Comparison of ENCODE assay signal across 8 mouse cellular contexts in genomic region chr17:79919566-79920350, GRCm38 (mm10). TPM values are rescaled to one million over a fixed set of nuclear protein-coding genes. Genes with fewer than 3 reads are reported as not detected.
DNase-seq lines count a peak whose midpoint lies in the region; ATAC-seq and TF ChIP-seq lines count a peak whose summit lies in the region.

No protein-coding gene starts in this region.

- TF ChIP-seq EP300 in stomach, postnatal 0 days (optimal IDR thresholded peaks at IDR 0.05), result no peak

- no peak overlapping the region for H3K9ac ChIP-seq in stomach, postnatal 0 days (ENCODE audit: low read length)

- no peaks in the 10 kb centered on the region for H3K27me3 ChIP-seq in stomach, postnatal 0 days (ENCODE audit: control insufficient read depth, insufficient read depth, low read length)

- H3K4me3 ChIP-seq in layer of hippocampus, adult 2 months, result no peak overlapping the region
- no peak overlapping the region for H3K4me3 ChIP-seq in stomach, postnatal 0 days (ENCODE audit: low read depth, low read length)

- ATAC-seq in stomach, postnatal 0 days (ENCODE audit: low FRiP score, low TSS enrichment), result peak; percentile 80

- no peaks in the 10 kb centered on the region for H3K9me3 ChIP-seq in stomach, postnatal 0 days (ENCODE audit: control insufficient read depth, low read length)

- WGBS in stomach, postnatal 0 days, result 50% methylated on average over 15 of the region's 15 CpGs

- DNase-seq in layer of hippocampus, adult 2 months (ENCODE audit: low spot score in 2 of 2), result peak; percentile 27 to 44
- no peak for DNase-seq in layer of hippocampus, adult 9-10 months (ENCODE audit: low spot score)
- peak; percentile 30 for DNase-seq in adrenal gland, postnatal 25 days
- peak; percentile 28 for DNase-seq in heart, adult 8-10 months (ENCODE audit: low spot score)
- DNase-seq in layer of hippocampus, postnatal 36 days, result peak; percentile 18 to 34
- DNase-seq in stomach, postnatal 0 days (ENCODE audit: low spot score), result peak; percentile 61
- no peak for DNase-seq in urinary bladder, postnatal 4 days (ENCODE audit: low spot score in 2 of 2)
- no peak for DNase-seq in B cell, adult 2 months

- no peak overlapping the region for H3K4me2 ChIP-seq in stomach, postnatal 0 days (replicated peaks; ENCODE audit: low read depth)

- no peaks in the 10 kb centered on the region for H3K36me3 ChIP-seq in stomach, postnatal 0 days (ENCODE audit: control insufficient read depth, insufficient read depth, low read length)

- H3K27ac ChIP-seq in layer of hippocampus, adult 2 months, result peak overlapping the region; percentile 89
- peak overlapping the region; percentile 45 for H3K27ac ChIP-seq in stomach, postnatal 0 days (replicated peaks)

- TF ChIP-seq CTCF in layer of hippocampus, adult 2 months (conservative IDR thresholded peaks at IDR 0.05), result no peak
- TF ChIP-seq CTCF in stomach, postnatal 0 days (IDR thresholded peaks at IDR 0.05; ENCODE audit: low read depth), result no peak

- H3K4me1 ChIP-seq in stomach, postnatal 0 days (replicated peaks; ENCODE audit: control insufficient read depth, insufficient read depth), result peaks cover 6% of the 10 kb centered on the region; the same call in 1 of the 2 replicates

RNA-seq across cellular contexts. Expression of gene Atl2, which starts 23.8 kb away (rescaled TPM):
- total RNA-seq in layer of hippocampus, adult 2 months (2021), result 10 to 100 TPM; 52.6 to 56.8 TPM
- total RNA-seq in adrenal gland, postnatal 25 days (2021), result 117 and 131 TPM in 2 replicates
- 10 to 100 TPM; 31.8 to 33.7 (median 32.1) TPM for total RNA-seq in heart, adult 8-10 months (2022)
- 10 to 100 TPM; 50.5 to 59.4 TPM for total RNA-seq in layer of hippocampus, postnatal 36 days (2021)
- 22.6 and 25.2 TPM in 2 replicates for polyA plus RNA-seq in stomach, postnatal 0 days (2015; fragmentation: Nextera tagmentation; extraction: Ambion mirVana)

Comparison
In these comparisons a context has a peak if more than half of its experiments do, and no peak if none do; other contexts are left out.
1. DNase-seq: peak in layer of hippocampus, adult 2 months (2 of 2), adrenal gland, postnatal 25 days (single experiment), heart, adult 8-10 months (single experiment), layer of hippocampus, postnatal 36 days (2 of 2) and stomach, postnatal 0 days (single experiment); none in layer of hippocampus, adult 9-10 months (single experiment), urinary bladder, postnatal 4 days (0 of 2) and B cell, adult 2 months (0 of 2).